Mouse (Mus musculus): ENCODE measurements around the gene Nt5c3b.

Gene Nt5c3b

DNA sequence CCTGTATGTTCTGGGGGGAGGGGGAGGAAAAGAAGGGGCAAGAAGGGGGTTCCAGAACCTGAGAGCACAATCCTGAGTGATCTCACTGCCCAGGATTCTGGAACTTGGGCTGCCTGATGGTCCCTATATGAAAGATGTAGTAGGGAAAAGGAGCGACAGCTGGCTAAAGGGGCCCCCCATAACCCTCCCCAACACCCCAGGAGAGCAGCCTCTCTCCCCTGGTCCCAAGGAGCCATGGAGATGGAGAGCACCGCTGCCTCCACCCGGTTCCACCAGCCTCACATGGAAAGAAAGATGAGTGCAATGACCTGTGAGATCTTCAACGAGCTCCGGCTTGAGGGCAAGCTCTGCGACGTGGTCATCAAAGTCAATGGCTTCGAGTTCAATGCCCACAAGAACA, at the start of gene Nt5c3b, which contains the start of gene Klhl10:
Gene Nt5c3b, minus strand, starts transcription at position 12 of the 400 bp plus-strand sequence.
Gene Klhl10, plus strand, starts transcription at position 121 of the 400 bp plus-strand sequence.
- no peak for DNase-seq

DNA sequence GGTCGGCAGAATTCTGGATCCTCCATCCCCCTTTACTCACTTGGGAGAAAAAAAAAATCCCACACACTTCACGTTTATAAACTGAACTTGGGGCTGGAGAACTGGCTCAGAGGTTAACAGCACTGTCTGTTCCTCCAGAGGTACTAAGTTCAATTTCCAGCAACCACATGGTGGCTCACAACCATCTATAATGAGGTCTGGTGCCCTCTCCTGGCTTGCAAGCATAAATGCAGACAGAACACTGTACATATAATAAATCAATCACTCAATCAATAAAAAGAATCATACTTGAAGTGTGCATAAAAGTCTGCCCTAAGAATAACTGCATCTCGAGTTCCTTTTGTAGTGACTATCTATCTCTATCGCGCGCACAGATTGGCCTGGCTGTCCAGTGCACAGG, 49.3 kb upstream of the Nt5c3b start:
- no peak for DNase-seq

DNA sequence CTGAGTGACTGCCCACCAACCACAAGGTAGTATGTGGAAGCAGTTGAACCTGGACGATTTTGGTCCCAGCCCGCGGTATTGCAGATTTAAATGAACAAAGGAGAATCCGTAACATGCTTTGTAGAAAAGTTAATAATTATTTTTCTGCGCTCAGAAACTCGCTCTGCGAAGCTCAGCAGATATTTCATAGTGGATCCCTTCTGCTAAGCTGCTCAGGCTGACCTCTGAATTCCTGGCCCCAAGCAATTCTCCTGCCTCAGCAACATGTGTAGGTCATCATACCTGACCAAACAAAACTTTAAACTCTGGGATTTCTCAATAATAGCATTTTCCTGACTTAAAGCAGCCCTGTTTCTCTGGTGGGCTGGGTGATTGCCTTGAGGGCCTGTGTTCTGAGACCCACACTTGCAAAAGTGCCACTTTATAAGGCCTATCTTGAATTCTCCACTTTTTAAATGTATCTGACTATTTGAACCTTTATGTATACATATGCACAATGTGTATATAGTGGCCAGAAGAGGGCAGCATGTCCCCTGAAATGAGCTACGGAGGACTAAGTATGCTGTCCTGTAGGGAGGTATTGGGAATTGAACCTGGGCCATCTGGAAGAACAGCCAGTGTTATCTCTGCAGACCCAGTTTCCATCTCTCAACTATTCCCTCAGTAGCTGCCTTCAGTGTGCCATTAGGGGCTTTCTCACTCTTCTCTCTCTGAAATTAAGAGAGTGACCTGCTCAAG, 44.4 kb upstream of the Nt5c3b start:
- DNase-seq: peak; percentile 36

GRCm38 (mm10) chr11:100484461-100484860, 42.9 kb upstream of the Nt5c3b start:
- DNase-seq: no peak

GRCm38 (mm10) chr11:100479152-100479551, 37.5 kb upstream of the Nt5c3b start:
- DNase-seq: no peak

GRCm38 (mm10) chr11:100476281-100476680, 34.7 kb upstream of the Nt5c3b start:
- no peak for DNase-seq

DNA sequence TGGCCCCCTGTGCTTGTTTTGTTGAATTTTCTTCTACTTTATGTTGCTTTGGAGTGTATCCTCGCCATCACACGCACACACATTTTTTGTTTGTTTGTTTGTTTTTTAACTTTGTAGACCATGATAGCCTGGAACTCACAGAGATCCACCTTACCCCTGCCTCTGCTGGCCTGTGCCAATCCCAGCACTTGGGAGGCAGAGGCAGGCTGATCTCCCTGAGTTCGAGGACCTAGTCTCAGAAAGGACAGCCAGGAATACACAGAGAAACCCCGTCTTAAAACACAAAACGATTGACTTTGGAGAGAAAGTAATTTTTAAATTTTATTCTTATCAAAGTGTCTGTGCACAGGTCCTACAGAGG, 31.3 kb upstream of the Nt5c3b start:
- no peak for DNase-seq

- peak; percentile 92 for DNase-seq
These were observed 30.8 kb upstream of the Nt5c3b start, which contains the start of gene Klhl11 for GRCm38 (mm10) chr11:100472197-100472934. Gene Klhl11 (minus strand): TSS chr11:100472741.

GRCm38 (mm10) chr11:100471352-100472196, 30.0 kb upstream of the Nt5c3b start:
- no peak for DNase-seq

- DNase-seq: no peak
These were observed 24.2 kb upstream of the Nt5c3b start for GRCm38 (mm10) chr11:100465833-100466232.

GRCm38 (mm10) chr11:100465229-100465792, 23.7 kb upstream of the Nt5c3b start:
- no peak for DNase-seq

- DNase-seq: no peak
These were observed 21.1 kb upstream of the Nt5c3b start for GRCm38 (mm10) chr11:100462699-100463098.

- no peak for DNase-seq
These were observed 16.1 kb upstream of the Nt5c3b start for GRCm38 (mm10) chr11:100457711-100458110.

GRCm38 (mm10) chr11:100457247-100457646, 15.6 kb upstream of the Nt5c3b start:
- no peak for DNase-seq

- peak; percentile 33 for DNase-seq
These were observed 1.0 kb upstream of the Nt5c3b start for GRCm38 (mm10) chr11:100442625-100443024.

GRCm38 (mm10) chr11:100440691-100441522, 701 bp downstream of the Nt5c3b start:
- DNase-seq: peak; percentile 83

GRCm38 (mm10) chr11:100437901-100438300, 3.7 kb downstream of the Nt5c3b start:
- no peak for DNase-seq

DNA sequence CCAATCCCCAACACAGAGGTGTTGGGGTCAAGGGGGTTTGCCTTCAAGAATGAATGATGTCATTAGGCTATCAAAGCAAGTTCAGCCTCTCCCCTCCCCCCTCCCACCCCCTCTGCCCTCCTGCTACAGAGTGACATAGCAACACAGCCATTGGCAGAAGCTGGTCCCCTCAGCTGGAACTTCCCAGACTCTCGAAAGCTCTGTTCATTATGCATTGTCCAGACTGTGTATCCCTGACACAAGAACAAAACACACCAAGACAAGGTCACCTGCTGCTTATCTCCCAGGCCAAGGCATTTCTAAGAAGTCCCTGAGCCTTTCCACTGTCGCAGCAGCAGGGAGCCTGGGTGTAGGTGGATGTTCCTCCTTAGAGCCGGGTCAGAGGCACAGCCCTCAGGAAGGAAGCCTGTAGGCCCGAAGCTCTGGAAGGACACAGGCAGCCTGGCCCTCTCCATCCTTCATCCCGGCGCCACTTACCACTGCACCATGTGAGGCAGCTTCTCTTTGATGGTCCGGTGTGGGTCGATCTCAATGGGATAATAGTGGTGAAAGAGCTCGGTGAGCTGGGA, 5.8 kb downstream of the Nt5c3b start:
- no peak for DNase-seq

DNA sequence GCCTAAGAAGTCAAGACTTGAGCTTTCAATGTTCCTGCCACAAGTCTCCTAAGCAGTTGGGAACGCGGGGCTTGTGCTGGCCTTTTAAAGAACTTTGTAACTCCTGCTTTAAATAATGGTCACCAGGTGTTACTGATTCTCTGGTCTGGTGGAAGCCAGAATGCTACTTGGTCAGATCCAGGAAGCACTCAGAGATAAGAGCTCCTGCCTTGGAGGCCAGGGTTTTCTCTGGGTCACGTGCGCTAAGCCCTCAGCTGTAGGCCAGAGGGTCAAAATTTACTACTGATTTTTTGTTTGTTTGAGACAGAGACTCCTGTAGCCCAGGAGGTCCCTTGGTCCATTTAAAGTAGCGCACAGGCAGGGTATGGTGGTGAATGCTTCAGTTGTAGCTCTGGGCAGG, 9.6 kb downstream of the Nt5c3b start:
- no peak for DNase-seq

DNA sequence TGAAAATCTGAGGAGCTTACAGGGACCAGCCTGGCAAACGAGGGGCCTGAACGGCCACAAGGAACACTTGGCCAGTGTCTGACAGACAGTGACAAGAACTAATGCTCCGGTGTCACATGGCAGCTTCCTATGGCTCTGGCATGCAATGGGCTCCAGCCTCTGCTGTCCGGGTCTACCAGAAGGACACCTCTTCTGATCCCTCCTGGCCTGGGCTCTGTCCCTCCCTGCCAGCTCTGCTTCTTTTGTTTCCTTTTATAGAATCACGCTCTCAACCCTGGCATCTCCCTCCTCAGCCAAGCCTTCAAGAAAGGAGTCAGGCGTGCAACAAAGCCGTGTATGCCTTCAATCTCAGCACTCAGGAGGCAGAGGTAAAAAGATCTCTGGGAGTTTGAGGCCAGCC, 11.6 kb downstream of the Nt5c3b start:
- DNase-seq: no peak

DNA sequence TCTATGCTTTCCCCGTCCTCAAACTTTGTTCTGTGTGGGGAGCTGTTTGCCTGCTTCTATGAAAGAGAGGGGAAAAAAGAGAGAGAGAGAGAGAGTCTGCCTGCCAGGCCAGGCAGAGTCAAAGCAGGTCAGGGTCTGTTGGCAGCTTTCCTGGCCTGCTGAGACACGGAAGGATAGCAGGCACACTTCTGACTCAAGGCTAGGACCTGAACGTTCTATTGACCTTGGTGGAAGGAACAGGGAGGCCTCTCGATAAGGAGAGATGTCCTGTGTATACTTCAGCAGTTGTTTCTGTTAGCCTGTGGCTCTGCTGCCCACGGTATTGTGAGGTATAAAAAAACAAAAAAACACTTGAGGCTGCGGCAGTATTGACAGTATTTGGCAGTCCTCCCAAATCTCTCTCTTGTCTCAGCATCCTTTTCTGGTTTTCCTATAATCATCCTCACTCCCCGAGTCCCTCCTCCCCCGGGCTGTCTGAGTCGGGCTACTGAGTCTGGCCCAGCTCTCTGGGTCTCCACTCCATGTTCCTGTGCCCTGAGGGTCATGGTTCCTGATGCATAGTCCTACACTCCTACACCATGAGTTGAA, 12.9 kb downstream of the Nt5c3b start:
- no peak for DNase-seq

Measured in kidney, adult 18-20 months (tissue).